ENCODE assay signal across 10 mouse cellular contexts in the genomic region with DNA sequence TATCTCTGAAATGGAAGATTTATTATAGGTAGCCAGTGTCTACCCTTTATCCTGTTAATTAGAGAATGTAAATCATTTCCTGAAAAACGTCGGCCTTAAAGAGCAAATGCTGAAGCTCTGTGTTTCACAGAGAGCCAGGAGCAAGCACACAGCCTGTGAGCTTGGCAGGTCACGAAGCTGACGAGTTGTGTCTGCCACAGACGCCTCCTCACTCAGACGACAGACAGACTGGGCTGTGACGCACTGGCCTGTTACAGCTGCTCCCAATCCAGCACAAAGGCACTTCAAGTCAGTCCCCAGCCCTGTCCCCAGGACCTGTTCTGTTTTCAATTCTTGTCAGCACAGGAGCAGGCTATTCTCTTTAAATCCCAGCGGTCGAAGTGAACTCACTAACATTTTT. TPM values are rescaled to one million over a fixed set of nuclear protein-coding genes. Genes with fewer than 3 reads are reported as not detected.
DNase-seq lines count a peak whose midpoint lies in the region; ATAC-seq lines count a peak whose summit lies in the region.
"Had no signal": no experiment of that assay in that cellular context is flagged by ENCODE, and none has a peak within 500 bp of the region (broad histone marks: within the 10 kb centered on the region; RNA-seq: fewer than 3 reads in every experiment).

No protein-coding gene starts in this region.

- peak overlapping the region; percentile 12 for H3K9ac ChIP-seq in heart, embryonic 13.5 days
- no peak overlapping the region for H3K9ac ChIP-seq in stomach, embryonic 15.5 days
- H3K9ac ChIP-seq: embryonic facial prominence, embryonic 15.5 days had no signal

- peaks cover 37% of the 10 kb centered on the region for H3K36me3 ChIP-seq in megakaryocyte, embryonic 14.5 days (replicated peaks; ENCODE audit: low read length)
- H3K36me3 ChIP-seq in heart, embryonic 13.5 days, result no peaks in the 10 kb centered on the region
- H3K36me3 ChIP-seq in stomach, embryonic 15.5 days, result no peaks in the 10 kb centered on the region

- H3K4me1 ChIP-seq in megakaryocyte, embryonic 14.5 days, result peaks cover 96% of the 10 kb centered on the region
- peaks cover 42% of the 10 kb centered on the region for H3K4me1 ChIP-seq in heart, embryonic 13.5 days
- H3K4me1 ChIP-seq in stomach, embryonic 15.5 days, result no peaks in the 10 kb centered on the region
- H3K4me1 ChIP-seq: embryonic facial prominence, embryonic 15.5 days had no signal

- no peak for ATAC-seq in megakaryocyte, adult 5-6 weeks (ENCODE audit: poor library complexity, severe bottlenecking)
- ATAC-seq in heart, embryonic 13.5 days (ENCODE audit: extremely low read depth, insufficient number of reproducible peaks, low FRiP score, low TSS enrichment), result no peak
- ATAC-seq in stomach, embryonic 15.5 days (ENCODE audit: insufficient read depth, low FRiP score, low read depth), result peak; percentile 58; the same call in 1 of the 2 replicates

- 20% methylated on average over 9 of the region's 9 CpGs for WGBS in heart, embryonic 13.5 days
- 37% methylated on average over 9 of the region's 9 CpGs for WGBS in stomach, embryonic 15.5 days

- peak overlapping the region; percentile 39 for H3K4me2 ChIP-seq in heart, embryonic 13.5 days
- no peak overlapping the region for H3K4me2 ChIP-seq in stomach, embryonic 15.5 days
- H3K4me2 ChIP-seq: embryonic facial prominence, embryonic 15.5 days had no signal

- no peaks in the 10 kb centered on the region for H3K27me3 ChIP-seq in megakaryocyte, embryonic 14.5 days (replicated peaks)
- no peaks in the 10 kb centered on the region for H3K27me3 ChIP-seq in heart, embryonic 13.5 days (replicated peaks)
- no peaks in the 10 kb centered on the region for H3K27me3 ChIP-seq in stomach, embryonic 15.5 days (replicated peaks)
- H3K27me3 ChIP-seq: embryonic facial prominence, embryonic 15.5 days had no signal

- peak; percentile 58 to 85 for DNase-seq in kidney, postnatal 25 days
- no peak for DNase-seq in adrenal gland, adult 2 months
- no peak for DNase-seq in right cerebral cortex, postnatal 25 days
- no peak for DNase-seq in adrenal gland, postnatal 36 days

- no peaks in the 10 kb centered on the region for H3K9me3 ChIP-seq in megakaryocyte, embryonic 14.5 days
- H3K9me3 ChIP-seq in heart, embryonic 13.5 days, result no peaks in the 10 kb centered on the region
- H3K9me3 ChIP-seq in stomach, embryonic 15.5 days, result no peaks in the 10 kb centered on the region
- H3K9me3 ChIP-seq: embryonic facial prominence, embryonic 15.5 days had no signal

- peak overlapping the region; percentile 71 for H3K27ac ChIP-seq in heart, embryonic 13.5 days (replicated peaks)
- H3K27ac ChIP-seq in stomach, embryonic 15.5 days, result peak overlapping the region; percentile 63
- H3K27ac ChIP-seq: embryonic facial prominence, embryonic 15.5 days had no signal

- peak overlapping the region; percentile 51 for H3K4me3 ChIP-seq in megakaryocyte, embryonic 14.5 days (replicated peaks)
- H3K4me3 ChIP-seq in heart, embryonic 13.5 days, result no peak overlapping the region
- H3K4me3 ChIP-seq in stomach, embryonic 15.5 days (replicated peaks), result no peak overlapping the region
- H3K4me3 ChIP-seq: embryonic facial prominence, embryonic 15.5 days had no signal

RNA-seq across cellular contexts. Expression of a gene that starts 37.0 kb away (rescaled TPM):
- 53.3 and 84.2 TPM in 2 replicates for polyA plus RNA-seq in megakaryocyte, embryonic 14.5 days (2012; ENCODE audit: insufficient read depth, low replicate concordance)
- 1.1 and 2.1 TPM in 2 replicates for total RNA-seq in megakaryocyte, adult 5-6 weeks (2015)
- total RNA-seq in megakaryocyte, adult 5-6 weeks (2017), result 0.65 and 1.9 TPM in 2 replicates
- 124 and 129 TPM in 2 replicates for polyA plus RNA-seq in heart, embryonic 13.5 days (2015; fragmentation: Nextera tagmentation; extraction: Ambion mirVana)
- 67.5 and 68.7 TPM in 2 replicates for polyA plus RNA-seq in stomach, embryonic 15.5 days (2015; fragmentation: Nextera tagmentation; extraction: Ambion mirVana)
- 100 to 1,000 TPM; 110 to 154 TPM for total RNA-seq in adrenal gland, adult 2 months (2021)
- 80.5 and 95.4 TPM in 2 replicates for polyA plus RNA-seq in adrenal gland, adult 2 months (2012; rRNA removed)
- total RNA-seq in adrenal gland, postnatal 36 days (2021), result 100 to 1,000 TPM; 138 to 155 TPM

RNA-seq across cellular contexts. Expression of a gene that starts 41.4 kb away (rescaled TPM):
- 8.9 and 20.6 TPM in 2 replicates for polyA plus RNA-seq in megakaryocyte, embryonic 14.5 days (2012; ENCODE audit: insufficient read depth, low replicate concordance)
- 0.89 and 1.9 TPM in 2 replicates for total RNA-seq in megakaryocyte, adult 5-6 weeks (2015)
- 0.51 and 0.57 TPM in 2 replicates for total RNA-seq in megakaryocyte, adult 5-6 weeks (2017)
- 0.79 and 1.2 TPM in 2 replicates for polyA plus RNA-seq in heart, embryonic 13.5 days (2015; fragmentation: Nextera tagmentation; extraction: Ambion mirVana)
- 0.42 and 0.67 TPM in 2 replicates for polyA plus RNA-seq in stomach, embryonic 15.5 days (2015; fragmentation: Nextera tagmentation; extraction: Ambion mirVana)
- total RNA-seq in adrenal gland, adult 2 months (2021), result under 1 TPM; 0.26 to 0.52 TPM
- 0.12 and 0.44 TPM in 2 replicates for polyA plus RNA-seq in adrenal gland, adult 2 months (2012; rRNA removed)
- total RNA-seq in adrenal gland, postnatal 36 days (2021), result under 1 TPM in 1 of 2 experiments, not detected in 1; 0.30 TPM
- total RNA-seq: MEL had no signal

Comparison
In these comparisons a context has a peak if more than half of its experiments do, and no peak if none do; other contexts are left out.
1. DNase-seq: peak in kidney, postnatal 25 days (2 of 2); none in adrenal gland, adult 2 months (single experiment), right cerebral cortex, postnatal 25 days (single experiment) and adrenal gland, postnatal 36 days (0 of 2).